Mouse (Mus musculus) kidney, embryonic 14.5 days (tissue): ENCODE results near the gene Rbck1. TPM values are rescaled to one million over a fixed set of nuclear protein-coding genes. Genes with fewer than 3 reads are reported as not detected.

Experiments
- ATAC-seq: fragments of 200-750 bp; cut with Nextera tagmentation; 2 replicates; pipeline ENCODE4 v1.8.0; 2017; ENCODE audit warnings: moderate number of reproducible peaks, mild to moderate bottlenecking, moderate TSS enrichment, moderate library complexity; ENCODE audit not compliant: low FRiP score, low TSS enrichment
- H3K27ac ChIP-seq: fragments of 300-500 bp; sonication (generic); 2 replicates; pipeline ENCODE4 v1.5.1; 2014; ENCODE audit warnings: low read depth, mild to moderate bottlenecking, low read length, moderate library complexity, mixed read lengths
- H3K27me3 ChIP-seq: fragments of 300-500 bp; sonication (generic); 2 replicates; pipeline ENCODE4 v1.6.1; 2014; ENCODE audit warnings: mild to moderate bottlenecking, low read length; ENCODE audit not compliant: control insufficient read depth, insufficient read depth
- H3K36me3 ChIP-seq: fragments of 300-500 bp; sonication (generic); 2 replicates; pipeline ENCODE4 v1.6.1; 2014; ENCODE audit warnings: low read length, mixed read lengths; ENCODE audit not compliant: control insufficient read depth, insufficient read depth
- H3K4me1 ChIP-seq: fragments of 300-500 bp; sonication (generic); 2 replicates; pipeline ENCODE4 v1.6.1; 2014; ENCODE audit warnings: low read length, mixed read lengths; ENCODE audit not compliant: control insufficient read depth, insufficient read depth
- H3K4me2 ChIP-seq: fragments of 300-500 bp; sonication (generic); replicated peaks from 2 replicates; pipeline ENCODE4 v1.6.1; 2014; ENCODE audit warnings: low read depth, mild to moderate bottlenecking, low read length
- H3K4me3 ChIP-seq: fragments of 300-500 bp; sonication (generic); 2 replicates; pipeline ENCODE4 v1.5.1; 2014; ENCODE audit warnings: mild to moderate bottlenecking, low read length
- H3K9ac ChIP-seq: fragments of 300-500 bp; sonication (generic); 2 replicates; pipeline ENCODE4 v1.6.1; 2014; ENCODE audit warnings: low read depth, mild to moderate bottlenecking, low read length, moderate library complexity
- H3K9me3 ChIP-seq: fragments of 300-500 bp; sonication (generic); 2 replicates; pipeline ENCODE4 v1.6.1; 2016; ENCODE audit warnings: low read length; ENCODE audit not compliant: control insufficient read depth
- WGBS: fragments of 180-500 bp; shearing (Covaris S2); extraction: QIAGEN DNeasy Blood & Tissue Kit; methylation state at CpG from one replicate; pipeline ENCODE4 v1.1.7; 2014; 5-methylcytosine and 5-hydroxymethylcytosine counted together
- polyA plus RNA-seq: library from polyadenylated mRNA; unstranded; fragments of >200 nt; fragmentation: Nextera tagmentation; extraction: Ambion mirVana; gene quantifications from 2 replicates; pipeline ENCODE4 v1.2.1, GENCODE M21; 2014

Rbck1 gene
- polyA plus RNA-seq = 59.1 and 87.1 TPM in 2 replicates

GRCm38 (mm10) chr2:152332101-152332825 lies at the start of gene Rbck1:
Rbck1 (minus strand) TSS chr2:152332653.
- H3K9me3 ChIP-seq = no peaks in the 10 kb centered on the region
- peak; percentile 95 for ATAC-seq
- H3K9ac ChIP-seq = peak within 1 kb of the TSS; percentile 87
- H3K36me3 ChIP-seq = peaks cover 14% of the 10 kb centered on the region; the same call in 1 of the 2 replicates
- peak within 1 kb of the TSS; percentile 85 for H3K27ac ChIP-seq
- peaks cover 14% of the 10 kb centered on the region for H3K4me1 ChIP-seq
- H3K27me3 ChIP-seq = no peaks in the 10 kb centered on the region
- H3K4me3 ChIP-seq = peak within 1 kb of the TSS; percentile 92
- H3K4me2 ChIP-seq = peak within 1 kb of the TSS; percentile 89
- WGBS = under 1% methylated on average over 54 of the region's 54 CpGs

- peak within 1 kb of the TSS; percentile 27; the same call in 1 of the 2 replicates for H3K4me2 ChIP-seq
- no peak within 1 kb of the TSS for H3K27ac ChIP-seq
- H3K4me3 ChIP-seq = no peak within 1 kb of the TSS
- peaks cover 8% of the 10 kb centered on the region for H3K27me3 ChIP-seq
- peak; percentile 59 for ATAC-seq
- H3K4me1 ChIP-seq = peaks cover 6% of the 10 kb centered on the region; the same call in 1 of the 2 replicates
- H3K9ac ChIP-seq = no peak within 1 kb of the TSS
- 1% methylated on average over 16 of the region's 16 CpGs for WGBS
- H3K9me3 ChIP-seq = no peaks in the 10 kb centered on the region
- H3K36me3 ChIP-seq = no peaks in the 10 kb centered on the region
Measured at GRCm38 (mm10) chr2:152376345-152376741, 43.9 kb upstream of the Rbck1 start, which contains the start of gene Nrsn2. Nrsn2 (minus strand) TSS chr2:152376638.

DNA sequence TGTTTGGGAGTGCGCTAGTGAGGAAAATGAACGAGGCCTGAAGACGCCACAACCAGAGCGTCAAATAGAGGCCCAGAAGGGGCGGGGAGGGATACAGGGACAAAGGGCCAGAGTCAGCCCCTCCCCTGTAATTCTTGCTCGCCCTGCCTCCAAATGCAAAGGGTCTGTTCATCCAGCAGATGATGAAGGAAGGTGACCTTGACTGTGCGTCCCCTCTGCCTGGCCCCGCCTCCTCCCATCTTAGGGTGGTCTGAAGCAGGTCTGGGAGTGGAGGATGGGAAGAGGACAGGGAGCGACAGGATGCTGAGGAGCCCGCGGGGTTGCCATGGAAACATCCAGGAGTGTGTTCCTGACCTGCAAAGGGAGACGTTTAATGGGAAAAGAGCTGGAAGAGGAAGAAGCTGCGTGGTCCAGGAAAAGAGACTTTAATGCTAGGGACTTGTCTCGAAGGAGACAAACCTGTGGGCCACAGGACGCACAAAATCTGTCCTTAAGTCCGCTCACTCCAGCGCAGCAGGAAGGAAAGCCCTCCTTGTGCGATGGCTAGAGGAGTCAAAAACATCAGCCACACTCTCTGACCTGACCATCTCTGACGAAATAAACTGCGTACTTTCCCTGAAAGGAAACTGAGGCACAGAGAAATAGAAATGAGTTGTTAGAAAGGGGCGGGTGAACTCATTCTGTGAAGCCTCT lies 43.3 kb upstream of the Rbck1 start:
- peak overlapping the region; percentile 27; the same call in 1 of the 2 replicates for H3K4me2 ChIP-seq
- H3K9me3 ChIP-seq = no peaks in the 10 kb centered on the region
- H3K9ac ChIP-seq = no peak overlapping the region
- ATAC-seq = peak; percentile 59
- no peaks in the 10 kb centered on the region for H3K36me3 ChIP-seq
- H3K27me3 ChIP-seq = peaks cover 8% of the 10 kb centered on the region
- WGBS = 3% methylated on average over 21 of the region's 21 CpGs
- H3K27ac ChIP-seq = no peak overlapping the region
- no peak overlapping the region for H3K4me3 ChIP-seq
- H3K4me1 ChIP-seq = peaks cover 6% of the 10 kb centered on the region; the same call in 1 of the 2 replicates

- Histone ChIP-seq H3K4me2 (no peak overlapping the region), H3K9me3 (no peaks in the 10 kb centered on the region), H3K36me3 (no peaks in the 10 kb centered on the region), H3K27me3 (peaks cover 8% of the 10 kb centered on the region), H3K27ac (no peak overlapping the region), H3K4me1 (peaks cover 6% of the 10 kb centered on the region; the same call in 1 of the 2 replicates), H3K9ac (no peak overlapping the region), H3K4me3 (no peak overlapping the region)
- ATAC-seq = no peak
- WGBS = 83% methylated on average over 9 of the region's 9 CpGs
Measured at GRCm38 (mm10) chr2:152373547-152373946, 41.1 kb upstream of the Rbck1 start.

GRCm38 (mm10) chr2:152372661-152373060 lies 40.2 kb upstream of the Rbck1 start:
- H3K36me3 ChIP-seq = no peaks in the 10 kb centered on the region
- no peak overlapping the region for H3K4me2 ChIP-seq
- 65% methylated on average over 4 of the region's 4 CpGs for WGBS
- no peak overlapping the region for H3K9ac ChIP-seq
- H3K4me3 ChIP-seq = no peak overlapping the region
- H3K27ac ChIP-seq = no peak overlapping the region
- H3K9me3 ChIP-seq = no peaks in the 10 kb centered on the region
- peaks cover 8% of the 10 kb centered on the region for H3K27me3 ChIP-seq
- no peak for ATAC-seq
- H3K4me1 ChIP-seq = peaks cover 6% of the 10 kb centered on the region; the same call in 1 of the 2 replicates

DNA sequence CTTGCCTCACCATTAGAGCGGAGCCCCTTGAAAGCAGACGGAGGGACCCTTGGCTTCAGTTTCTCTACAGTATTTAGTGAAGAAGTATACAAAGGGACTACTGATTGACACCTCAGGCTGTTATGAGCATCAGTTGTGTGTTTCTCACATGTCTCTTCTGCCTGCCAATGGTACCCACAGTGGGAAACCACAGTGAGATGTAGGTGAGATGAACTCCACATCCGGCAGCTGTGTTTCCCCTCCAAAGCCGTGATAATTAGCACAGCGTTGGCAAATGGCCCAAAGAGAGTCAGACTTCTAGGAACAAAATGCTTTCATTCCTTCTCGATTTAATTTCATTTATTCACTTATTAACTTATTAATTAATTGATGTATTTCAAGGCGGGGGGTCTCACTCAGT lies 39.7 kb upstream of the Rbck1 start:
- no peak overlapping the region for H3K4me2 ChIP-seq
- no peak overlapping the region for H3K27ac ChIP-seq
- H3K4me1 ChIP-seq = peaks cover 6% of the 10 kb centered on the region; the same call in 1 of the 2 replicates
- no peaks in the 10 kb centered on the region for H3K36me3 ChIP-seq
- 84% methylated on average over 7 of the region's 7 CpGs for WGBS
- H3K9ac ChIP-seq = no peak overlapping the region
- no peaks in the 10 kb centered on the region for H3K9me3 ChIP-seq
- H3K27me3 ChIP-seq = peaks cover 8% of the 10 kb centered on the region
- no peak for ATAC-seq
- no peak overlapping the region for H3K4me3 ChIP-seq

GRCm38 (mm10) chr2:152368532-152369140 lies 36.2 kb upstream of the Rbck1 start:
- no peaks in the 10 kb centered on the region; the same call in 1 of the 2 replicates for H3K27me3 ChIP-seq
- H3K9ac ChIP-seq = no peak overlapping the region
- WGBS = 30% methylated on average over 14 of the region's 14 CpGs
- no peak overlapping the region for H3K27ac ChIP-seq
- no peak overlapping the region for H3K4me2 ChIP-seq
- 0 out of 2 replicates have a peak, but pooled peaks cover 3% of the 10 kb centered on the region for H3K4me1 ChIP-seq
- H3K36me3 ChIP-seq = no peaks in the 10 kb centered on the region
- ATAC-seq = peak; percentile 41; the same call in 1 of the 2 replicates
- H3K4me3 ChIP-seq = no peak overlapping the region
- no peaks in the 10 kb centered on the region for H3K9me3 ChIP-seq

- no peak overlapping the region for H3K9ac ChIP-seq
- 0 out of 2 replicates have a peak, but pooled peaks cover 5% of the 10 kb centered on the region for H3K4me1 ChIP-seq
- no peak overlapping the region for H3K4me2 ChIP-seq
- no peaks in the 10 kb centered on the region for H3K9me3 ChIP-seq
- H3K27ac ChIP-seq = no peak overlapping the region
- no peaks in the 10 kb centered on the region; the same call in 1 of the 2 replicates for H3K27me3 ChIP-seq
- 70% methylated on average over 5 of the region's 5 CpGs for WGBS
- H3K36me3 ChIP-seq = no peaks in the 10 kb centered on the region
- ATAC-seq = no peak
- H3K4me3 ChIP-seq = no peak overlapping the region
Measured at GRCm38 (mm10) chr2:152367917-152368316, 35.5 kb upstream of the Rbck1 start.
